Mouse (Mus musculus): ENCODE measurements at regions not wholly inside any gene's neighbourhood (a gene's known extent, or its start where the extent isn't known, plus 50 kb on each side); places are given as distances from the start of the nearest gene placed in this dataset.

DNA sequence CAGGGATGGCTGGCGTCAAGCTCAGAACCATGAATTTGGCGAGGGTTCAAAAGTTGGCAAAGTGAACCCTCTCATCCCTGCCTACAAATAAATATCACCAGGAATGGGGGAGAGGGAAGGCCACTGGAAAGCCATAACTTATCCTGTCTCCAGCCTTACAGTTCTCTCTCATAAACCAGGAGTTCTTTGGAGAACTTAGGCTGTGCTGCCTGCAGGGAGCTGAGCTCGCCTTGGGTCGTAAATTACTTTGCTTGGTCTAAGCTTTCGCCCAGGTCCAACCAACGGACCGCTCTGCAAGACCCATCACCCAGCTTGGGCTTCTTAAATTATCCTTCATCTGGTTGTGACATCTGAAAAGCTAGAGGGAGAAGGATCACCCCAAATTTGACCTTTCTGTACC lies 315.8 kb upstream of the Npvf start:
- no peak overlapping the region for H3K9ac ChIP-seq (replicated peaks; ENCODE audit: low read length)
- H3K27ac ChIP-seq (replicated peaks; ENCODE audit: low read depth, low read length): no peak overlapping the region
- H3K4me1 ChIP-seq (ENCODE audit: control insufficient read depth, insufficient read depth, low read length): no peaks in the 10 kb centered on the region; the same call in none of the 2 replicates
- H3K4me3 ChIP-seq (ENCODE audit: low read depth, low read length): no peak overlapping the region
- no peaks in the 10 kb centered on the region for H3K27me3 ChIP-seq (ENCODE audit: control insufficient read depth, insufficient read depth, low read length)
- 80% methylated on average over 7 of the region's 7 CpGs for WGBS
- no peaks in the 10 kb centered on the region for H3K36me3 ChIP-seq (replicated peaks; ENCODE audit: control insufficient read depth, insufficient read depth, low read depth, low read length)
- ATAC-seq (replicated peaks; ENCODE audit: insufficient number of reproducible peaks, low FRiP score, low TSS enrichment, low read depth): no peak
- no peak overlapping the region for H3K4me2 ChIP-seq (ENCODE audit: low read depth, low read length)
- DNase-seq (ENCODE audit: low spot score): no peak
- no peaks in the 10 kb centered on the region for H3K9me3 ChIP-seq (replicated peaks; ENCODE audit: control insufficient read depth, low read length)

DNA sequence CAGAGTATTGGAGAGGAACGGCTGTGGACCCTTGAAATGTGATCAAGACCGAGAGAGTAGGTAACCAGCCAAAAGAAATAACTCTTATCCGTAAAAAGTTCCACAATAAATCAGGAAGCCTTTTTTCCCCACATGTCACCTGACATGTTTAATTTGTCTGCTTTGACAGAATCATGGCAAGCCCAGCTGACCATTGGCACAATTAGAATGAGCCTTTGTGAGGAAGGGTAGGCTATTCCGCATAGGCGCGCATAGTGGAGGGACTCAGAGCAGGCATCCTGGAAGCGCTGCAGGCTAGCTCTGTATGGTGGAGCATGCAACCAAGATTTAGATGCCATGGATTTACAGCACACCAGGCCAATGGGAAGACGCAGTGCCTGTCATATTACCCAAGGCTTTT lies 316.5 kb upstream of the Npvf start:
- Histone ChIP-seq H3K4me1 (ENCODE audit: control insufficient read depth, insufficient read depth, low read length) (no peaks in the 10 kb centered on the region; the same call in none of the 2 replicates), H3K9me3 (replicated peaks; ENCODE audit: control insufficient read depth, low read length) (no peaks in the 10 kb centered on the region), H3K36me3 (replicated peaks; ENCODE audit: control insufficient read depth, insufficient read depth, low read depth, low read length) (no peaks in the 10 kb centered on the region), H3K27me3 (ENCODE audit: control insufficient read depth, insufficient read depth, low read length) (no peaks in the 10 kb centered on the region), H3K9ac (replicated peaks; ENCODE audit: low read length) (no peak overlapping the region), H3K4me2 (ENCODE audit: low read depth, low read length) (no peak overlapping the region), H3K4me3 (ENCODE audit: low read depth, low read length) (no peak overlapping the region), H3K27ac (replicated peaks; ENCODE audit: low read depth, low read length) (no peak overlapping the region)
- WGBS: 85% methylated on average over 8 of the region's 8 CpGs
- no peak for DNase-seq (ENCODE audit: low spot score)
- no peak for ATAC-seq (replicated peaks; ENCODE audit: insufficient number of reproducible peaks, low FRiP score, low TSS enrichment, low read depth)

DNA sequence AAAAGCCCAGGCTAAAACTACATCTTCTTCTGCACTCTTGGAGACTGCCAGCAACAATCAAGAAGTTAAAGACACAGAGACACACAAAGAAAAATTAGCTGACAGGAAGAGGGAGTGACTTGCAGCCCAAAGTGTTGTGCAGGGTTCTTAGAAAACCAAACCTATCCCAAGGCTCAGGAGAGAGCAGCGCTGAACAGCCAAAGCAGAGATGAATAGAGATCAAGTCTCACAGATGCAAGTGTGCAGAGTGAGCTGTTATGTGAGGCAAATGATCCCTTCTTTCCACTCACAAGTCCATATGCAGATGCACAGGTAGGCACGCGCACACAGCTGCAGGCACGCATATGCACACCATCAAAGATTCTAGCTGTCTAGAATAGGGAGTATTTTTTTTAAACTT lies 318.0 kb upstream of the Npvf start:
- Histone ChIP-seq H3K36me3 (replicated peaks; ENCODE audit: control insufficient read depth, insufficient read depth, low read depth, low read length) (no peaks in the 10 kb centered on the region), H3K9ac (replicated peaks; ENCODE audit: low read length) (no peak overlapping the region), H3K9me3 (replicated peaks; ENCODE audit: control insufficient read depth, low read length) (no peaks in the 10 kb centered on the region), H3K4me2 (ENCODE audit: low read depth, low read length) (no peak overlapping the region), H3K4me3 (ENCODE audit: low read depth, low read length) (no peak overlapping the region), H3K27me3 (ENCODE audit: control insufficient read depth, insufficient read depth, low read length) (no peaks in the 10 kb centered on the region), H3K27ac (replicated peaks; ENCODE audit: low read depth, low read length) (0 out of 2 replicates have a peak overlapping the region, but pooled peaks have one; percentile 23), H3K4me1 (ENCODE audit: control insufficient read depth, insufficient read depth, low read length) (no peaks in the 10 kb centered on the region; the same call in none of the 2 replicates)
- ATAC-seq (replicated peaks; ENCODE audit: insufficient number of reproducible peaks, low FRiP score, low TSS enrichment, low read depth) (no peak), DNase-seq (ENCODE audit: low spot score) (no peak)
- WGBS: 85% methylated on average over 4 of the region's 4 CpGs

DNA sequence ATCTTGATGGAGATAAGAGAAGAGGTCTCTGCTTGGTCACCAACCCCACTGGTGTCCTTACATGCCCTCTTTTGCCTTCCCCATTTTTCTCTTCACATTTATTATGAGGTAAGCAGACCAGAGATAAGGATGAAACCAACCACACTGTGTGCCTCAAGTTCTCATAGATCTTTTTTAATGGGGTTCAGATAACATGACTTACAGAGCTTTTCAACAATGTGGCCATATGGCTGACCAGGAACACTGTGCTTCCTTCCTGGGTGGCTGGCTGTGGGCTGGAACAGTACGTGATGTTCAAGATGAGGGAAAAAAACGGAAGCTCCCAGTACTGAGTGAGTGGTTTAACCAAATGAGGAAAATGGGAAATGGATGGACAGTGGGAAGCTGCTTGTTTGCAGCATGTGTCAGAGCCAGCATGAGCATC lies 319.0 kb upstream of the Npvf start:
- no peaks in the 10 kb centered on the region for H3K9me3 ChIP-seq (replicated peaks; ENCODE audit: control insufficient read depth, low read length)
- H3K4me1 ChIP-seq (ENCODE audit: control insufficient read depth, insufficient read depth, low read length): no peaks in the 10 kb centered on the region; the same call in 1 of the 2 replicates
- H3K9ac ChIP-seq (replicated peaks; ENCODE audit: low read length): no peak overlapping the region
- H3K4me3 ChIP-seq (ENCODE audit: low read depth, low read length): no peak overlapping the region
- 91% methylated on average over 2 of the region's 2 CpGs for WGBS
- no peaks in the 10 kb centered on the region for H3K27me3 ChIP-seq (ENCODE audit: control insufficient read depth, insufficient read depth, low read length)
- H3K4me2 ChIP-seq (ENCODE audit: low read depth, low read length): no peak overlapping the region
- no peaks in the 10 kb centered on the region for H3K36me3 ChIP-seq (replicated peaks; ENCODE audit: control insufficient read depth, insufficient read depth, low read depth, low read length)
- ATAC-seq (replicated peaks; ENCODE audit: insufficient number of reproducible peaks, low FRiP score, low TSS enrichment, low read depth): no peak
- no peak overlapping the region for H3K27ac ChIP-seq (replicated peaks; ENCODE audit: low read depth, low read length)
- no peak for DNase-seq (ENCODE audit: low spot score)

DNA sequence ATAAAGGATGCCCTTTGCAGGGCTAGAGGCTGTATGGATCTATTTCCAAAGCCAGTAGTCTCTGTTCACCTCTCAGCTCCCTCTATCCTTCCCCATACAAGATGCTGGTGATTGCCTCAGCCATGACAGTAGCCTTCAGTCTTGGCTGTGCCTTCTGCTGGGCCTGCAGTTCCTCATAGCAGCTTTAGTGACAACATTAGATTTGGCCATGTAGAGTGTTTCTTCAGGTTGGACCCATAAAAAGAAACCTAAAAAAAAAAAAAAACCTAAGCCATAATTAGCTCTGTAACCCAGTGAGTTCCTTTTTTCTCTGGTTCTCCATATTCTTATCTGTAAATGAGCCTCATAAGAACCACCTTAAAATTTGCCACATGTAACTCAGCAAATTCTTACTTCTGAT lies 319.6 kb upstream of the Npvf start:
- no peak for ATAC-seq (replicated peaks; ENCODE audit: insufficient number of reproducible peaks, low FRiP score, low TSS enrichment, low read depth)
- Histone ChIP-seq H3K36me3 (replicated peaks; ENCODE audit: control insufficient read depth, insufficient read depth, low read depth, low read length) (no peaks in the 10 kb centered on the region), H3K9me3 (replicated peaks; ENCODE audit: control insufficient read depth, low read length) (no peaks in the 10 kb centered on the region), H3K9ac (replicated peaks; ENCODE audit: low read length) (no peak overlapping the region), H3K4me3 (ENCODE audit: low read depth, low read length) (no peak overlapping the region), H3K27me3 (ENCODE audit: control insufficient read depth, insufficient read depth, low read length) (no peaks in the 10 kb centered on the region), H3K27ac (replicated peaks; ENCODE audit: low read depth, low read length) (no peak overlapping the region), H3K4me1 (ENCODE audit: control insufficient read depth, insufficient read depth, low read length) (no peaks in the 10 kb centered on the region; the same call in 1 of the 2 replicates), H3K4me2 (ENCODE audit: low read depth, low read length) (no peak overlapping the region)
- no peak for DNase-seq (ENCODE audit: low spot score)

DNA sequence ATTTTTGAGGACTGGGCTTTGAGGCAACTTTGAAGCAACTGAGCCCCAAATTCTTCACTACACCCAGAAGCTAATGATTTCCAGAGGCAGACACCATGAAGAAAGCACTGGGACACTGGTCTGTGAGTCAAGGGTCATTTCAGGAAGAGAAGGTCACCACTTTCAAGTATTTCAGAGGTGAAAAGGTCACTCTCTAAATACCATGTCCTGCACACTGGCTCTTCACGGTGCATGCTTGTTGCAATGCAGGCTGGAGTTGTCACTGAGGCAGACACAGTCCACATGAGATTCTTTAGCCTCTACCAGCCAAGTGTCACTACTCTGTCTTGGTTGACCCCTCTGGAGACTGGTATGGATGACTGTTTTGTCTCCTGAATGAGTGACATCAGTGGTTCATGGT lies 320.7 kb upstream of the Npvf start:
- H3K36me3 ChIP-seq (replicated peaks; ENCODE audit: control insufficient read depth, insufficient read depth, low read depth, low read length): no peaks in the 10 kb centered on the region
- no peak overlapping the region for H3K27ac ChIP-seq (replicated peaks; ENCODE audit: low read depth, low read length)
- WGBS: 9% methylated on average over 1 of the region's 1 CpGs
- H3K27me3 ChIP-seq (ENCODE audit: control insufficient read depth, insufficient read depth, low read length): no peaks in the 10 kb centered on the region
- DNase-seq (ENCODE audit: low spot score) (no peak), ATAC-seq (replicated peaks; ENCODE audit: insufficient number of reproducible peaks, low FRiP score, low TSS enrichment, low read depth) (no peak)
- no peaks in the 10 kb centered on the region for H3K9me3 ChIP-seq (replicated peaks; ENCODE audit: control insufficient read depth, low read length)
- H3K4me2 ChIP-seq (ENCODE audit: low read depth, low read length): no peak overlapping the region
- no peak overlapping the region for H3K4me3 ChIP-seq (ENCODE audit: low read depth, low read length)
- no peak overlapping the region for H3K9ac ChIP-seq (replicated peaks; ENCODE audit: low read length)
- H3K4me1 ChIP-seq (ENCODE audit: control insufficient read depth, insufficient read depth, low read length): no peaks in the 10 kb centered on the region

DNA sequence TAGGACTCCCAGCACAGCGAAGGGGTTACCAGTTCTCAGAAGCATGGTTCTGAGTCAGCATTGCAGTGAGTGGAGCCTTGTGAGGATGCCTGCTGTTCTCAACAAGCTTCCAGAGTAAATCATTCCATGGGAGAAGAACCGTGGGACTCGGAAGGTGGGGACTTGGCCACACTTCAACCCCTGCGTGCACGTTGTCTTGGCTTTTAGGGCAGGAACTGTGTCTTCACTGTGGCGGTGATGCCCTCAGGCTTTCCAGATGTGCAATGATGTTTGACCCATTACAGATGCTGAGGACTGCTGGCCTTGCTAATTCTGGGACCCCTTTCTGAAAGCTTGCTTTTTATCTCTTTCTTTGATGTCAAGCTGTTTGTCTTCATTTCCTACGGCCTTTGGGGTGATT lies 322.7 kb upstream of the Npvf start:
- Histone ChIP-seq H3K27ac (replicated peaks; ENCODE audit: low read depth, low read length) (peak overlapping the region; percentile 48), H3K36me3 (replicated peaks; ENCODE audit: control insufficient read depth, insufficient read depth, low read depth, low read length) (no peaks in the 10 kb centered on the region), H3K9me3 (replicated peaks; ENCODE audit: control insufficient read depth, low read length) (no peaks in the 10 kb centered on the region), H3K4me2 (ENCODE audit: low read depth, low read length) (no peak overlapping the region), H3K4me3 (ENCODE audit: low read depth, low read length) (no peak overlapping the region), H3K27me3 (ENCODE audit: control insufficient read depth, insufficient read depth, low read length) (no peaks in the 10 kb centered on the region), H3K9ac (replicated peaks; ENCODE audit: low read length) (no peak overlapping the region), H3K4me1 (ENCODE audit: control insufficient read depth, insufficient read depth, low read length) (peaks cover 7% of the 10 kb centered on the region; the same call in 1 of the 2 replicates)
- DNase-seq (ENCODE audit: low spot score) (peak; percentile 58), ATAC-seq (replicated peaks; ENCODE audit: insufficient number of reproducible peaks, low FRiP score, low TSS enrichment, low read depth) (no peak)
- 18% methylated on average over 7 of the region's 7 CpGs for WGBS

DNA sequence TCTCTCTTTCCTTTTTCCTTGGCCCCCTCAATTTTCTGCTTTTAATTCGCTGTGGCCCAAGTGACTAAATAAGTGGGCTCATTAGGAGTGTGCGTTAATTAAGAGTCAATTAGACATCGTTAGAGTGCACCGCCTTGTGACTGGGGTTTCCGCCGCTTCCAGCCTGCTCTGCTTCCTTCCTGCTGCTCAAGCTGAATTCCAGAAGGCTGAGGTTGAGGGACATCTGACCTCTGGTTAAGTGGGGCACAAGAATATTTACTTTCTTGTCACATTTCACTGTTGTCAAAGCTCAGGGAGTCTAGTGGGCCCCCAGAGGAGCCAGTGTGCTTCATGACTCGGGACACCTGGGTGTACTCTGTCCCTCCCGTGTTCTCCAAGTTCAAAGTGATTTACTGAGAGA lies 323.1 kb upstream of the Npvf start:
- Histone ChIP-seq H3K27me3 (ENCODE audit: control insufficient read depth, insufficient read depth, low read length) (no peaks in the 10 kb centered on the region), H3K9ac (replicated peaks; ENCODE audit: low read length) (no peak overlapping the region), H3K4me1 (ENCODE audit: control insufficient read depth, insufficient read depth, low read length) (peaks cover 9% of the 10 kb centered on the region), H3K4me2 (ENCODE audit: low read depth, low read length) (no peak overlapping the region), H3K4me3 (ENCODE audit: low read depth, low read length) (no peak overlapping the region), H3K9me3 (replicated peaks; ENCODE audit: control insufficient read depth, low read length) (no peaks in the 10 kb centered on the region), H3K36me3 (replicated peaks; ENCODE audit: control insufficient read depth, insufficient read depth, low read depth, low read length) (no peaks in the 10 kb centered on the region), H3K27ac (replicated peaks; ENCODE audit: low read depth, low read length) (peak overlapping the region; percentile 48)
- DNase-seq (ENCODE audit: low spot score) (peak; percentile 57), ATAC-seq (replicated peaks; ENCODE audit: insufficient number of reproducible peaks, low FRiP score, low TSS enrichment, low read depth) (no peak)
- 8% methylated on average over 8 of the region's 8 CpGs for WGBS

Measured in embryonic facial prominence, embryonic 11.5 days (tissue).